Mouse (Mus musculus) bone marrow macrophage, adult 2 months (primary cell): ENCODE data around the gene Atad5. TPM values are rescaled to one million over a fixed set of nuclear protein-coding genes. Genes with fewer than 3 reads are reported as not detected.
"Not testable (repeated sequence)": the region's sequence is repeated elsewhere in the genome, so short reads cannot be mapped to it uniquely, and the experiment has no call there.

Experiments
- H3K27ac ChIP-seq: 2 replicates; pipeline ENCODE4 v1.5.1; 2012; ENCODE audit warnings: low read depth, low read length; ENCODE audit not compliant: insufficient read depth
- H3K4me1 ChIP-seq: 2 replicates; pipeline ENCODE4 v1.6.1; 2012; ENCODE audit warnings: low read length; ENCODE audit not compliant: control insufficient read depth, insufficient read depth
- H3K4me3 ChIP-seq: 2 replicates; pipeline ENCODE4 v1.5.1; 2012; ENCODE audit warnings: mild to moderate bottlenecking, low read length, moderate library complexity; ENCODE audit not compliant: insufficient read depth
- CTCF ChIP-seq: IDR thresholded peaks from 2 replicates; pipeline ENCODE4 v1.5.1; 2012; ENCODE audit warnings: low read depth, mild to moderate bottlenecking, low read length, moderate library complexity
- POLR2A ChIP-seq: IDR thresholded peaks from 2 replicates; pipeline ENCODE4 v1.6.1; 2012; ENCODE audit warnings: mild to moderate bottlenecking, low read depth, low read length, borderline replicate concordance
- polyA plus RNA-seq: library from polyadenylated mRNA; stranded (reverse); fragments of >200 nt; gene quantifications from 2 replicates; pipeline ENCODE4 v1.2.4, GENCODE M21; 2012; ENCODE audit not compliant: missing spikeins, insufficient read depth, insufficient read length

Atad5 gene
- polyA plus RNA-seq, 1 experiment = 6.6 TPM

DNA sequence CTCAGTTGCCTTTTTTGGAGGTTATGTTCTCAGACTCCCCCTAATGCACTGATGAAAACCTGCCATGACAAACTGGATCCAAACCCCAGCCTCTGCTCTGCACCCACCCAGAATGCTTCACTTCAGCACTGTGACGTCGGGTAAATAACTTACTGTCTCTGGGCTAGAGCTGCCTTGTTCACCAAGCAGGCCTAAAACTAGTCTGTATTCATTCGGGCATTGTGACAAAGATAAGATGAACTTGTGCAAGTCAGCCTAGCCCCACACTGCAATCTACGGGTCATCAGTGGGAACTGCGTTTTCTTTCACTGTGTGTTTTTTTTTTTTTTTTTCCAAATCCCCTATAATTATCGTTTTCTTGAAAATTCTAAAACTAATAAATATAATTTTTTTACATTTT is 58.5 kb downstream of the Atad5 start:
- Histone ChIP-seq H3K27ac (no peak overlapping the region), H3K4me3 (no peak overlapping the region), H3K4me1 (peaks cover 27% of the 10 kb centered on the region)
- TF ChIP-seq POLR2A (no peak), CTCF (no peak)

DNA sequence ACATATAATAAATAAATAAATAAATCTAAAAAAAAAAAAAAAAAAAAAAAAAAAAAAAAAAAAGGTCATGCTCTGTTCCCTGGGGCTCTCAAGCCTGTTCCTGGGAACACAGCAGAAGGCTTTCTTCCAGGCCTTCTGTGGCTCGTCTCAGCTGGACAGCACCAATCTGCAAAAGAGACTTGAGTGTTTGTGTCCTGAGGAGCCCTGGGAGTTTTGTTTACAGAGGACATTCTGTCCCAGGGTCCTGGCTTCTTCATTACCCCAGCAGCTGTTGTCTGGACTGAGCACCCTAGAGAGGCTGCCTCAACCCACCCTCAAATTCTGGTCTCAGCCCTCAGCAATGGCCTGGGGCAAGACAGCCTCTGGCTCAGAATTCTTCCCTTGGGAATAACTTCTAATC is 59.1 kb downstream of the Atad5 start:
- Histone ChIP-seq H3K4me3 (no peak overlapping the region), H3K4me1 (peaks cover 25% of the 10 kb centered on the region), H3K27ac (no peak overlapping the region)
- no peak for TF ChIP-seq CTCF
- TF ChIP-seq POLR2A = no peak

DNA sequence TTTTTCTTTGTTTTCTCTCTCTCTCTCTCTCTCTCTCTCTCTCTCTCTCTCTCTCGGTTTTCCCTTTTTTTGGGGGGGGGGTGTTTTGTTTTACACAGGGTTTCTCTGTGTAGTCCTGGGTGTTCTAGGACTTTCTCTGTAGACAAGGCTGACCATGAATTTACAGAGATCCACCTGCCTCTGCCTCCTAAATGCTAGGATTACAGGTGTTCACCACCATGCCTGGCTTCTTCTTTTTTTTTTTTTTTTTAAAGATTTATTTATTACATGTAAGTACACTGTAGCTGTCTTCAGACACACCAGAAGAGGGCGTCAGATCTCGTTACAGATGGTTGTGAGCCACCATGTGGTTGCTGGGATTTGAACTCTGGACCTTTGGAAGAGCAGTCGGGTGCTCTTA is 59.8 kb downstream of the Atad5 start:
- H3K4me3 ChIP-seq, H3K27ac ChIP-seq: not testable (repeated sequence)
- peaks cover 28% of the 10 kb centered on the region for H3K4me1 ChIP-seq

DNA sequence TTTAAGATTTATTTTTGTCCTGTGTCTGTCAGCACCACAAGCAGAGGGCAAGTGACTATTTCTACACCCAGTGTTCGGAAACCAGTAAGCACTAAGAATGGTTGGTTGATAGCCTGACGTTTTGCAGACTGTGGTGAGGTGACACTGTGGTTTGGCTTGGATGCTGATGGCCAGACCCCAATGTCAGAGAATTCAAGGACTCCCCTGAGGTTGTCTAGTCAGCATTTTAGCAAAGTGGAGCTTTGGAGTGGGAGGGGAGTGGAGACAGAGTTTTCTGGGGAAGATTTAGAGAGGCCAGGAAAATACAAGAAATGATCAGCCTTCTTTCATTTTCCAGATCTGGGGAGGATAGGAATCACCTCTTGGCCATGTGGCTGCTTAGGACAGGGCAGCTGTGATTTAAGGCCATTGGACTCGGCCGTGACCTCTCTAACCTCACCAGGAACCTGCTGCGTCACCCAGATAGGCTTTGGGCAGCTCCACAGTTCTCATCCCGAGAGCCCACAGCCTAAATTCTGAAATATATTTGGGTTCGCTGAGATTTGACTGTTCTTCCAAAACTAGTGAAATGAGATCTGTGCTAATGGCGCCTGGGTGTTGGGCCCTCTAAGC is 60.3 kb downstream of the Atad5 start:
- Histone ChIP-seq H3K27ac (no peak overlapping the region), H3K4me1 (peaks cover 28% of the 10 kb centered on the region), H3K4me3 (no peak overlapping the region)
- TF ChIP-seq POLR2A (no peak), CTCF (no peak)

DNA sequence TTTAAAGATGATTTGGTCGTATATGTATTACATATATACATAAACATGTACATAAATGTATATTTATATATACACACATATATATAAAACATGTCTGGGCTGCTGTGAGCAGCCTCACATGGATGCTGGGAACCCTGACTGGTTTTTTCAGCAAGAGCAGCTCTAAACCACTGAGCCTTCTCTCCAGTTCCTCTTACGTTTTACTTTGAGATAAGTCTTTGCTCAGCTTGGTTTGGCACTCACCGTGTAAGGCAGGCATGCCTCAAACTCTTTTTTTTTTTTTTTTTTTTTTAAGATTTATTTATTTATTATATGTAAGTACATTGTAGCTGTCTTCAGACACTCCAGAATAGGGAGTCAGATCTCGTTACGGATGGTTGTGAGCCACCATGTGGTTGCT is 61.4 kb downstream of the Atad5 start:
- H3K4me1 ChIP-seq = peaks cover 31% of the 10 kb centered on the region
- H3K4me3 ChIP-seq = no peak overlapping the region
- H3K27ac ChIP-seq = no peak overlapping the region
- TF ChIP-seq CTCF (no peak), POLR2A (no peak)

DNA sequence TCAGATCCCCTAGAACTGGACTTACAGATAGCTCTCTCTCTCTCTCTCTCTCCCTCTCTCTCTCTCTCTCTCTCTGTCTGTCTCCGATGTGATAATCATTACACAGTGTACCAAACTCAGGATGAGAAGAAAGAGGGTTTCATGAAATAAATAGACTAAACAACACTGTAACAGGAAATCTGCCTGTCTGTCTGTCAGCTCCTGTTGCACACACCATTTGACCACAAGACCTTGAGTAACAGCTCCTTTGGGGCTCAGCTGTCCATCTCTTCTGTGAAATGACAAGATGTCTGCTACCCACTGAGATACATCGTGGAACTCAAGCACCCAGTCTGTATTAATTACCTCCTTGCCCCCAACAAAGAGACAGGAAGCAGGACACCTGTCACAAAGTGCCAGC is 62.3 kb downstream of the Atad5 start:
- Histone ChIP-seq H3K4me1 (peaks cover 33% of the 10 kb centered on the region), H3K27ac (no peak overlapping the region), H3K4me3 (no peak overlapping the region)
- no peak for TF ChIP-seq CTCF
- TF ChIP-seq POLR2A = no peak

DNA sequence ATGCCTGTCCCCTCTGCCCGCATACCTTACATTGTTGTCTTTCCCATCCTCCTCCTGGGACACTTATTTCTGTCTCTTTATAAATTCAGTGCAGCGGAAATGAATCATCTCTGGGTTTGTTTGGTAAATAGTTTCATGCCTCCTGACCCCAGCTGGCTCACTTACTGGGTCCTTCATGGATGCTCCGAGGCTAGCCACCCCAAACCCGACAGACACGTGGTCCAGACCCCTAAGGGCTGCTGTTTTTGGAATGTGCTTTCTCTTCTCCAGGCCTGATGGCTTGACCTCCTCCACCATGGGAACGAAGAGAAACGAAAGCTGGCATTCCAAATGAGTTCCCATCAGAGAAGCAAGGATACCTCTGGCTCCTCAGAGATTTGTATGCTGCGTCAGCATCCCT is 63.2 kb downstream of the Atad5 start:
- peaks cover 38% of the 10 kb centered on the region for H3K4me1 ChIP-seq
- H3K27ac ChIP-seq = no peak overlapping the region
- no peak for TF ChIP-seq POLR2A
- TF ChIP-seq CTCF = no peak
- H3K4me3 ChIP-seq = no peak overlapping the region

DNA sequence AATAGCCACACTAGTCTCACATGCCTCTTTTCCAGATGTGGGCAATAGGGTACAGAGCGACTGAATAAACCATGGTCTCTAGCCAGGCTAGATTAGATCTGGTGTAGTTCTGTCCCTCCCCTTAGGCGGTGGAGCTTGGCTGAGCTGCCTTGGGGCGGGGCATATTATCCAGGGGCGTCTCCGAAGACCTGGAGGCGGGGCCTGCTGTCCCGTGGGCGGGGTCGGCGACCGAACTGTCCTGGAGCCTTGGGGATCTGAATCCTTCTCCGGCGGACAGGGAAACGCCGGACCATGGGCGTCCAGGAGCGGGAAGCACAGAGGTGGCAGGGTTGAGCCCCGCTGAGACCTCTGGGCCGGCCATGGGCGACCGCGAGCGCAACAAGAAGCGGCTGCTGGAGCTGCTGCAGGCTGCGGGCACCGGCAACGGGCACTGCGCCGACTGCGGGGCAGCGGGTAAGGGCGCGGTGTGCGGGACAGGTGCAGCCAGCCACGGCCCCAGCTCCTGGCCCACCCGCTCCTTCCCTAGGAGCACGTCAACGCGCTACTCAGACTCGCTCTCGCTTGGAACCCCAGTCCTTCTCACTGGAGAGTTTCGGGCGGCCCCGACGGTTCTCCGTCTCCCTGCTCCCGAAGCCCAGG is 64.8 kb downstream of the Atad5 start, which contains the start of gene Adap2:
Gene Adap2 (plus strand): TSS at position 249 of the 639 bp plus-strand sequence.
- Histone ChIP-seq H3K4me3 (peak within 1 kb of the TSS; percentile 83), H3K27ac (peak within 1 kb of the TSS; percentile 26), H3K4me1 (peaks cover 42% of the 10 kb centered on the region)
- TF ChIP-seq POLR2A (no peak), CTCF (no peak)

DNA sequence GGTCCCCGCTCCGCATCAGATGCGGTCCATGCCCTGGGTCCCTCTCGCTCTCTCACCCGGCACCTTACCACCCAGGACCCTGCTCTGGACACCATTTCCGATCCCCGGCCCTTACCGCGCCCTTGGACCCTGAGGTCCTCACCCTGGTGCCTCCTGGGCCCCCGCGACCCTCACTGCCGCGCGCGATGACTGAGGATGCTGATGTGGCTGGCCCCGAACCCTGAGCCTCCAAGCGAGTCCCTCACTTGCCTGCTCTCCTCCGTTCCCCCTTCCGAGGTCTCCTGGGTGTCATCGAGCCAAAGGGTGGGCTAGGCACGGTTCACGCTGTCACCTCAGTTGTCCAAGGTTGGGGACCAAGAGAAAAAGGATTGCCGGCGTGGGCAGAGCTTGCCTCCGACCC is 65.3 kb downstream of the Atad5 start:
- Histone ChIP-seq H3K4me3 (peak overlapping the region; percentile 83), H3K27ac (peak overlapping the region; percentile 26), H3K4me1 (peaks cover 43% of the 10 kb centered on the region)
- no peak for TF ChIP-seq CTCF
- TF ChIP-seq POLR2A = no peak

DNA sequence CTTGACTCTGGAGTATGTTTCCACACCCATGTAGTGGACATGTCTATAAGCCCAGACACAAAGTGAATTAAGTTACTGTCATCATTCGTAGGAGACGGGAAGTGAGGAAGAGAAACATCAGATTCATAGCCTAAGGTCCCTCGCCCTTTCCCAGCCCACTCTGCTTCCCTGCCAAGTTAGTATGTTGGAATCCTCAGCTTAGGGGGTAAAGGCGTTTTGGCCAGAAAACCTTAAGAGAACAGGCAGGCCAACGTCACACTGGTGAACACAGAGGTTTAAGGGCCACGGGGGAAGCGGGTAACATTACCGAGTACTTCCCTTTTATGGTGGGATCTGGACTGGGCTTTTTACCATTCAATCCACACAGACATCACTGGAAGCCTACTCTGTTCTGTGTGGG is 66.3 kb downstream of the Atad5 start:
- H3K4me3 ChIP-seq = peak overlapping the region; percentile 83
- H3K4me1 ChIP-seq = peaks cover 43% of the 10 kb centered on the region
- TF ChIP-seq POLR2A (no peak), CTCF (no peak)
- peak overlapping the region; percentile 12 for H3K27ac ChIP-seq
